Mouse (Mus musculus) 3T3-L1 (cell line): Measurements from ENCODE around the gene Crxos.
A peak's percentile ranks its signal among the peaks of the same experiment; 100 is the strongest.

Experiments used
- DNase-seq: peaks from one replicate; pipeline ENCODE4 v3.0.0-alpha.2; 2015; ENCODE audit warnings: low read depth, low spot score

The Crxos gene

GRCm38 (mm10) chr7:15920645-15921190 is 38.3 kb downstream of the Crxos start:
- DNase-seq = no peak

GRCm38 (mm10) chr7:15921796-15922195 is 39.4 kb downstream of the Crxos start:
- DNase-seq = peak; percentile 55

GRCm38 (mm10) chr7:15922220-15922773 is 39.9 kb downstream of the Crxos start, which contains the start of gene Selenow:
Gene Selenow (minus strand): TSS chr7:15922402.
- peak; percentile 88 for DNase-seq

DNA sequence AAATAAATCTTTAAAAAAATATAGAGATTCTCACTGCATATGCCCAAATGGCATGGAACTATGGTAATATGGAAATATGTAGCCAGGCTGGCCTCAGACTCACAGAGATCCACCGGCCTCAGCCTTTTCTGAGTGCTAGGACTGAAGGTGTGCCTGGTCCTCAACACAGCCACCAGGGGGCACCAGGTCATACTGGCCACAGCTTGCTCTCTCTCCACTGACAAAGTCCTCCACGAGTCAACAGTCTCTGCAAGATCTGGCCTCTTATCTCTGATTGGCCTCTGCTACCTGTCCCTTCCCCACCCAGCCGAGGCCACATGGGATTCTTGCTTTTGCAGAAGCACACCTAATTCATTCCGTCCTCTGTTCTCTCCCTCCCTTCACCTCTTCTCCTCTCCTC is 47.5 kb downstream of the Crxos start:
- peak; percentile 71 for DNase-seq

GRCm38 (mm10) chr7:15930543-15930942 is 48.1 kb downstream of the Crxos start:
- peak; percentile 39 for DNase-seq

DNA sequence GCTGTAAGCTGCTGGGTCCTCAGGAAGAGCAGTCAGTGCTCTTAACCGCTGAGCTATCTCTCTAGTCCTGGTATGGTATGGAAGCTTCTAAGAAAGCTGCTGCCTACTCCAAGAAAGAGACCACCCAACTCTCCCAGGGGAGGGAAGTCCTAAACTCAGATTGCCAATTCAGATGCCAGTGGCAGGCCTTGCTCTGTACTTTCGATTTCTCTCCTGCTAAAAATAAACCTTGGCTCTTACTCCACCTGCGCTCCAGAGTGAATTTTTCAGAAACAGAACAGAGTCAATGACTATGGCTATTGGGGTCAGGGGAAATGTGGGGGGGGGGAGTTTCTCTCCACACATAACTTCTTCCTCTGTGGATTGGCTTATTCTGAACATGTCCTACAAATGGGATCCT is 49.2 kb downstream of the Crxos start:
- no peak for DNase-seq

GRCm38 (mm10) chr7:15933437-15934359 is 51.3 kb downstream of the Crxos start:
- no peak for DNase-seq

- DNase-seq = no peak
Observed at GRCm38 (mm10) chr7:15937491-15937890, 55.1 kb downstream of the Crxos start.

- DNase-seq = no peak
Observed at GRCm38 (mm10) chr7:15938621-15939020, 56.2 kb downstream of the Crxos start.

DNA sequence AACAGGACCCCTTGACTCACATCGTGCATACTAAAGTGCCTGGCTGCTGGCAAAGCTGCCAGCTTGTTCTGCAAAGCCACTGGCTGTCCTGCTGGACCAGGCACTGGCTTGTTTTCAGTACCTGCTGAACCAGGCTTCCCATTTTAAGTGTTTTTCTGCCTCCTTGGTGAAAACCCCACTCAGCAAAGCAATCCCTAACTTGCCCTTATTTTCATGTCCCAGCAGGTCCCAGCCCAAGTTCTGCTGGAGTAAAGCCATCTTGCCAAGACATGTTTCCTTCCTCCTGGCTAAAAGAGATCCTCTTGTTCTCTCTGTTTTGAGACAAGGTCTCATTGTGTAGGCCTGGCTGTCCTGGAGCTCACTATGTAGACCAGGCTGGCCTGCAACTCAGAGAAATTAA is 61.9 kb downstream of the Crxos start:
- no peak for DNase-seq

- DNase-seq = no peak
Observed at GRCm38 (mm10) chr7:15945211-15945610, 62.8 kb downstream of the Crxos start.

DNA sequence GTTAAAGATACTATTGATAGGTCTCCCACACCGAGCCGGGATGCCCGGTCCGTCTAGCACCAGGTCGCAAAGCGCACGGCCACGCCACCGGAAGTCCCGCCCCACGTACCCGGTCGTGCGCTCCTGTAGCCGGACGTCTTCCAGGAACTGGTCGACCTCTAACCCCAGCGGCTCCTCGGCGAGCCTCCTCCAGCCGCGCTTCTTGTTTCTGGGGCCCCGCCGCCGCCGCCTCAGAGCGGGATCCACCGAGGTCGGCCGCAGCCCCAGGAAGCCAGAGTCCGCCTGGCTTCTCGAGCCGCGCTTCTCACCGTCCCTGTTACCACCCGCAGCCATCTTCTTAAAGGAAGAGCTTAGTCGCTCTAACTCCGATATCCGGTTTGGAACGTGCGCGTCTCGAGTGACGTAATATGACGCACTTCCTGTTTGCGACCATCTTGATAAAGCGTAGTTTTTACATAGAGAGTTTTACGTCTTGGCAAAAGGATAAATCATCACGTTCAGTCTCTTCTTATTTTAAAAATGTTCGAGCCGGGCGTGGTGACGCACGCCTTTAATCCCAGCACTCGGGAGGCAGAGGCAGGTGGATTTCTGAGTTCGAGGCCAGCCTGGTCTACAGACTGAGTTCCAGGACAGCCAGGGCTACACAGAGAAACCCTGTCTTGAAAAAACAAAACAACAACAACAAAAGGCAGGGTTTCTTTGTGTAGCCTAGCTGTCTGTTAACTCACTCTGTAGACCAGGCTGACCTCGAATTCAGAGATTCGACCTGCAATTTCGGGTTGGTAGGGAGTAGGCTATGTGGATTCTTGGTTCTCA is 63.5 kb downstream of the Crxos start, which contains the start of gene Nop53:
Gene Nop53, minus strand, starts transcription at position 354 of the 816 bp plus-strand sequence.
- DNase-seq = peak; percentile 97

GRCm38 (mm10) chr7:15947653-15948260 is 65.3 kb downstream of the Crxos start:
- no peak for DNase-seq

DNA sequence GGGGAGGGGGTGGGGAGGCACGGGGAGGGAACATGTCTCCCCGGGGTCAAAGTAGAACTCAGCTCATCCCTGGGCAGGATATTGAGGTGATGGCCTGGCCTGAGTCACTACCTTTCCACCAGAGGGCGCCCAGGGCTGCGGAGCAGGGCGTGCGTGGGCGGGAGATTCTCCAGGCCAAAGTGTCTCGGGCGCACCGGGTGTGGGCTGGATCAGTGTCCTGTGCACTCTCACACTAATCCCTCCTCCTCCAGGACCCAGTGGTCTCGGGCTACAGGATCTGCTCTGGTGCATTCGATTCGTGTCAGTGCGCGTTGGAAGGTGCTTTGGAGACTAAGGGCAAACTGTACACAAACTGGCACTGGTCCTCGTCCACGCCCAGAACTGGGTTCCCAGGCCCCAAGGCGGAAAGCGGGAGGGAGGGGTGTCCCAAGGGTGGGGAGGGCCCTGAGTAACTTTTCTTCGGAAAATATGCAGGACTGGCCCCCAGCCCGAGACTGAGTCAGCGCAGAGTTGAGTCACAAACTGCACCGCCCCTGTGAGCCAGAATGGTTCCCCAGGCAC is 66.0 kb downstream of the Crxos start:
- peak; percentile 96 for DNase-seq

- peak; percentile 74 for DNase-seq
Observed at GRCm38 (mm10) chr7:15949216-15949790, 66.9 kb downstream of the Crxos start.

GRCm38 (mm10) chr7:15950008-15950407 is 67.6 kb downstream of the Crxos start:
- DNase-seq = no peak

DNA sequence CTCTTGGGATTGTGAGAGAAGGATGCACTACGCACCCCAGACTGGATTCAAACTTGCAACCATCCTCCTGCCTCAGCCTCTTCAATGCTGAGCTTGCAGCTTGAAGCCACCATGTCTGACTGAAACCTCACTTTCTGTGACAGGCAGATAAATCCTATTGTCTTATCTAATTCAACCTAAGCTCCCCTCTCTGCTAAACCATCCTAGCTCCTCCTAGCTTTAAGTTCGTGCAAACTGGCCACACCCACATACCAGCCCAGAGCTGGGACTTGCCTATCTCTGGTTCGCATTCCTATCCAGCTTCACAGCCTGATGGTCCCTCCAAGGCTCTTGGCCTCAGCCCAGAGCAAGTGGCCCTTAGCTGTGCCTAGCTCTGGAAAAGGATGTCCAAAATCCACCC is 70.0 kb downstream of the Crxos start:
- peak; percentile 47 for DNase-seq
